Mouse (Mus musculus): ENCODE data around the gene Adgb. TPM values are rescaled to one million over a fixed set of nuclear protein-coding genes. Genes with fewer than 3 reads are reported as not detected.

Adgb gene
- polyA plus RNA-seq, 1 experiment from 2014 or later: 0.07 TPM

DNA sequence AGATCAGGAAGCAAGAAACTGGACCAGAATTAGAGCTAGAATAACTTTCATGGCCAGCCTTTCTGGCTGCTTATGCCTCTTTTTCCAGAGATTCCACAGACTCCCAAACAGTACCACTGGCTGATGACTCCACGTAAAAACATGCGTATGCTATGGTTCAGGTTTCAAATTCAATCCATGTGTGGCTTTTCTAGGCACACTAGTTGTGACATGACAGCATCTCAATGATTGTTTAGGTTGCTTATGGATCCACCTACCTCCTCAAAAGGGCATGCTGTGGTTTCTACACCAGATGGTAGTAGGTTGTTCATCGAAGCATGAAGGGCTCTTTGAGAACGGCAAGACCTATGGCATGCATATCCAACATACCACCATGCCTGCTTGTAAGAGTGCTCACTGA, 172.1 kb downstream of the Adgb start:
- Histone ChIP-seq H3K4me1 (peaks cover 11% of the 10 kb centered on the region), H3K36me3 (replicated peaks) (no peaks in the 10 kb centered on the region), H3K27me3 (replicated peaks; ENCODE audit: low read depth, poor library complexity, severe bottlenecking) (peaks cover 15% of the 10 kb centered on the region), H3K4me3 (no peak overlapping the region), H3K9me3 (no peaks in the 10 kb centered on the region), H3K27ac (replicated peaks) (no peak overlapping the region)
- DNase-seq (ENCODE audit: low spot score): no peak
- WGBS: 67% methylated on average over 4 of the region's 4 CpGs

DNA sequence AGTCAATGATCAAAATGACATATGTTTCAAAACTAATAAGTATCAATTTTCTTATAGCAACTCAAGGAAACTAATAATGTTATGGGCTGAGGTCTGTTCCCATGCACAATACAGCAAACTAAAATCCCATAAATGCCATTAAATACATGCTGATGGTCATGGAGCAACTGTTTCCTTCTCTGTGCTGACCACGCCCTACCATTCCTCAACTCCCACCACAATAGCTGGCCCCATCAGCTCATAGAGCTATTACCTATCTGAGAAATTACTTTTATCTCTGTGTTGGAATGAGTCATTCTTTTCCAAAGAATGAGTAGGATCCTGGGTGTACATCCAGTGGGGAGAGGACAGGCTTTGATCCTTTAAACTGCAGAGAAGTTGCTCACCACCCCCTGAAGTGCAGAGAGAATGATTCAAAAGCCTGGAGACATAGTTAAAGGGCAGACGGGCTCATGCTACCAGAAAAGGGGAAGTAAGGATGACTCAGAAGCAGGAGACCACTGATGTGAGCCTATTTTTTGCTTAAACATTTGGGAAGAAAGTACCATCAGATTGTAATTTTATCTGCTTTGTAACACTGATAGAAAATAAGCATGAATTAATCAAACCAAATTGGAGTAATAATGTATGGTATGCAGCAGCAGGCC, 184.8 kb downstream of the Adgb start:
- no peaks in the 10 kb centered on the region for H3K9me3 ChIP-seq
- H3K36me3 ChIP-seq (replicated peaks): no peaks in the 10 kb centered on the region
- 67% methylated on average over 2 of the region's 2 CpGs for WGBS
- H3K27me3 ChIP-seq (replicated peaks; ENCODE audit: low read depth, poor library complexity, severe bottlenecking): no peaks in the 10 kb centered on the region
- H3K4me3 ChIP-seq: no peak overlapping the region
- no peak overlapping the region for H3K27ac ChIP-seq (replicated peaks)
- H3K4me1 ChIP-seq: no peaks in the 10 kb centered on the region
- no peak for DNase-seq (ENCODE audit: low spot score)

Other genes starting within 250 kb of the Adgb start
- gene Rab32, start 85.9 kb upstream of the Adgb start, polyA plus RNA-seq (2016; fragmentation: Nextera tagmentation; extraction: Ambion mirVana): 7.0 and 7.9 TPM in 2 replicates
- not detected in 2 replicates for gene Gm10944, start 209.0 kb upstream of the Adgb start, polyA plus RNA-seq (2016; fragmentation: Nextera tagmentation; extraction: Ambion mirVana)